Mouse (Mus musculus): Measurements from ENCODE around the gene Dnajc28. TPM values are rescaled to one million over a fixed set of nuclear protein-coding genes. Genes with fewer than 3 reads are reported as not detected.

The Dnajc28 gene
- polyA plus RNA-seq, 1 experiment: 1.6 TPM

DNA sequence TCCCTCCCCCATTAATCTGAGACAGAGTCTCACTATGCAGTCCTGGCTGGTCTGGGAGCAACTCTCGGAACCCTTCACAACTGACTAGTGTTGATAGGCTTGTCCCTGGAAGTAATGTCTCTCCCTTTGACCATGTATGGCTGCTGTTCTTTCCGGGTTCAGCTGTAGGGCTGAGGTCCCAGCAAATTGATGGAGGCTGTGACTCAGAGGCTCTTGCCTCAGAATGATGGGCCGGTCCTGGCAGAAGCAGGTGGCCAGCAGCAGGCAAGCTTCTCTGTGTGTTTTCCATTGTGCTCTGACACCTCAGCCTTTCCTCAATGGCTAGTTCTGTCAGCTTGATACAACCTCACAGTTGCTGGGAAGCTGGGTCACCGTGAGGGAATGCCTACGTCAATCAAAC is 6.3 kb downstream of the Dnajc28 start:
- no peak overlapping the region for H3K4me3 ChIP-seq (ENCODE audit: insufficient read depth, low read length)
- TF ChIP-seq POLR2A (IDR thresholded peaks at IDR 0.05; ENCODE audit: low read depth, low read length): no peak
- no peak for TF ChIP-seq CTCF (IDR thresholded peaks at IDR 0.05; ENCODE audit: borderline replicate concordance, insufficient read depth, low read length)
- no peak overlapping the region for H3K27ac ChIP-seq (ENCODE audit: insufficient read depth, low read length)
- H3K4me1 ChIP-seq (ENCODE audit: control insufficient read depth, insufficient read depth, low read length): no peaks in the 10 kb centered on the region

- H3K4me1 ChIP-seq (ENCODE audit: control insufficient read depth, insufficient read depth, low read length): no peaks in the 10 kb centered on the region
- TF ChIP-seq POLR2A (IDR thresholded peaks at IDR 0.05; ENCODE audit: low read depth, low read length) (no peak), CTCF (IDR thresholded peaks at IDR 0.05; ENCODE audit: borderline replicate concordance, insufficient read depth, low read length) (no peak)
- no peak overlapping the region for H3K27ac ChIP-seq (ENCODE audit: insufficient read depth, low read length)
- no peak overlapping the region for H3K4me3 ChIP-seq (ENCODE audit: insufficient read depth, low read length)
Observed at GRCm38 (mm10) chr16:91611248-91611647, 7.6 kb downstream of the Dnajc28 start.

GRCm38 (mm10) chr16:91609501-91610245 is 9.2 kb downstream of the Dnajc28 start:
- Histone ChIP-seq H3K4me1 (ENCODE audit: control insufficient read depth, insufficient read depth, low read length) (no peaks in the 10 kb centered on the region), H3K4me3 (ENCODE audit: insufficient read depth, low read length) (no peak overlapping the region), H3K27ac (ENCODE audit: insufficient read depth, low read length) (no peak overlapping the region)
- no peak for TF ChIP-seq POLR2A (IDR thresholded peaks at IDR 0.05; ENCODE audit: low read depth, low read length)
- no peak for TF ChIP-seq CTCF (IDR thresholded peaks at IDR 0.05; ENCODE audit: borderline replicate concordance, insufficient read depth, low read length)

- H3K4me3 ChIP-seq (ENCODE audit: insufficient read depth, low read length): no peak overlapping the region
- no peaks in the 10 kb centered on the region for H3K4me1 ChIP-seq (ENCODE audit: control insufficient read depth, insufficient read depth, low read length)
- no peak overlapping the region for H3K27ac ChIP-seq (ENCODE audit: insufficient read depth, low read length)
- no peak for TF ChIP-seq POLR2A (IDR thresholded peaks at IDR 0.05; ENCODE audit: low read depth, low read length)
- TF ChIP-seq CTCF (IDR thresholded peaks at IDR 0.05; ENCODE audit: borderline replicate concordance, insufficient read depth, low read length): no peak
Observed at GRCm38 (mm10) chr16:91606958-91607357, 11.9 kb downstream of the Dnajc28 start.

DNA sequence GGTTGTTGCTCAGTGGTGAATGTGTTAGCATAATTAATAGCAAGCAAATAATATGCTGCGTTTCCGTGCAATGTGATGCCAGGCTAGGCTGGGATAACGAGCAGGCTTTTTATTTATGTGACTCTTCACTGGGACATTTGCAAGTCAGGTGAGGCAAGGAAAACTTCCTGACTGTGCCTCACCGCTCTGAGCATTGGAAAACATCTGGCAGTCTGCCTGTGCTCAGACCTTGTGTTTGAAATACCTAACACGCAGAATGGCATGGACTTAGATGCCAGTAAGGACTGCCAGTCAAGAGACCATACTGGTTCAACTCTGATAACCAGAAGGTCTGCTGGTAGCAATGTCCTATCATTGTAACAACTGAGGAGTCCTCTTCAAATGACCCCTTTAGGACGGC is 13.7 kb downstream of the Dnajc28 start:
- Histone ChIP-seq H3K4me3 (ENCODE audit: insufficient read depth, low read length) (no peak overlapping the region), H3K27ac (ENCODE audit: insufficient read depth, low read length) (no peak overlapping the region), H3K4me1 (ENCODE audit: control insufficient read depth, insufficient read depth, low read length) (no peaks in the 10 kb centered on the region)
- TF ChIP-seq CTCF (IDR thresholded peaks at IDR 0.05; ENCODE audit: borderline replicate concordance, insufficient read depth, low read length) (no peak), POLR2A (IDR thresholded peaks at IDR 0.05; ENCODE audit: low read depth, low read length) (no peak)

DNA sequence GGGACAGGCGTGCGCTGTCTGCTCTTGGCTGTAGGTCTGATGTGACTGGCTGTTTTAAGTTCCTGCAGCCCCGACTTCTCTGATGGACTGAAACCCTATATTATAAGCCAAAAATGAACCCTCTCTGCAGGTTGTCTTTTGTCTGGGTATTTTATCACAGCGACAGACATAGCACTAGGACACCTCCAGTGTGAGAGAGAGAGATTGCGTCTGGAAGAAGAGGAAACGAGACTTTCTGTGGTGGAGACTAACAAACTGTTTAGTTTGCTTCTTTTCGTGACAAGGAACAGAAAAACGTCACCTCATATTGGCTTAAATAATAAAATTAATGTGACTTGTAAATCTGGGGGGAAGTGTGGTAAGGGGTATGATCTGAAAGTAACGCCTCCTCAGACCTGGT is 17.1 kb downstream of the Dnajc28 start:
- no peak overlapping the region for H3K4me3 ChIP-seq (ENCODE audit: insufficient read depth, low read length)
- no peak for TF ChIP-seq POLR2A (IDR thresholded peaks at IDR 0.05; ENCODE audit: low read depth, low read length)
- no peak for TF ChIP-seq CTCF (IDR thresholded peaks at IDR 0.05; ENCODE audit: borderline replicate concordance, insufficient read depth, low read length)
- H3K4me1 ChIP-seq (ENCODE audit: control insufficient read depth, insufficient read depth, low read length): no peaks in the 10 kb centered on the region
- no peak overlapping the region for H3K27ac ChIP-seq (ENCODE audit: insufficient read depth, low read length)

GRCm38 (mm10) chr16:91601081-91601480 is 17.7 kb downstream of the Dnajc28 start:
- TF ChIP-seq CTCF (IDR thresholded peaks at IDR 0.05; ENCODE audit: borderline replicate concordance, insufficient read depth, low read length) (no peak), POLR2A (IDR thresholded peaks at IDR 0.05; ENCODE audit: low read depth, low read length) (no peak)
- Histone ChIP-seq H3K4me3 (ENCODE audit: insufficient read depth, low read length) (no peak overlapping the region), H3K4me1 (ENCODE audit: control insufficient read depth, insufficient read depth, low read length) (no peaks in the 10 kb centered on the region), H3K27ac (ENCODE audit: insufficient read depth, low read length) (no peak overlapping the region)

DNA sequence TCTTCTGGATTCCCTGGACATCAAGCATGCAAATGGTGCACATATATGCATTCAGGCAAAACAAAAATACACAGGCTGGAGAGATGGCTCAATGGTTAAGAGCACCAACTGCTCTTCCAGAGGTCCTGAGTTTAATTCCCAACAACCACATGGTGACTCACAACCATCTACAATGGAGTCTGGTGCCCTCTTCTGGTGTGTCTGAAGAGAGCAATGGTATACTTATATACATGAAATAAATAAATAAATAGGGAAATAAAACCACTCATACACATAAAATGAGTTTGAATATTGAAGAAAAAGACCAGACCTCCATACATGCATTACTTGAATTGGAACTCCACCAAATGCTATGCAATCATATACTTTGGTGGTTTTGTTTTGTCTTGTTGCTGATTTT is 19.6 kb downstream of the Dnajc28 start:
- Histone ChIP-seq H3K4me1 (ENCODE audit: control insufficient read depth, insufficient read depth, low read length) (no peaks in the 10 kb centered on the region), H3K4me3 (ENCODE audit: insufficient read depth, low read length) (no peak overlapping the region), H3K27ac (ENCODE audit: insufficient read depth, low read length) (no peak overlapping the region)
- TF ChIP-seq POLR2A (IDR thresholded peaks at IDR 0.05; ENCODE audit: low read depth, low read length) (no peak), CTCF (IDR thresholded peaks at IDR 0.05; ENCODE audit: borderline replicate concordance, insufficient read depth, low read length) (no peak)

DNA sequence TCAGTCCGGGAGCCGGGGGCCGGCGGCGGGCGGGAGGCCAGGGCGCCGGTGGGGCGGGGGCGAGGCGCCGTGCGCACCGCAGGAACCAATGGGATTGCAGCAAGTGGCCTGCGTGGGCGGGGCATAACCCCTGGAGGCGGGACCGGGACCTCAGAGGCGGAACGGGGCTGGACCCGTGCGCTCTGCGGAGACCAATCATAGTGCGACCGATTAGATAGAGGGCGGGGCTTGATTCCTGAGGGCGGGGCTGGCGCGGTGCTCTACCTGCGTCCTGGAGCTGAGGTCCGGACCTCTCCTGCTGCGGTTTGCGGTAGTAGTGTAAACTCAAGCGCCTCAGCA is 21.2 kb downstream of the Dnajc28 start, which contains the start of gene Tmem50b:
Gene Tmem50b, minus strand, starts transcription at position 129 of the 339 bp plus-strand sequence.
- no peak within 1 kb of the TSS for H3K27ac ChIP-seq (ENCODE audit: insufficient read depth, low read length)
- TF ChIP-seq CTCF (IDR thresholded peaks at IDR 0.05; ENCODE audit: borderline replicate concordance, insufficient read depth, low read length) (no peak), POLR2A (IDR thresholded peaks at IDR 0.05; ENCODE audit: low read depth, low read length) (no peak)
- H3K4me3 ChIP-seq (ENCODE audit: insufficient read depth, low read length): peak within 1 kb of the TSS; percentile 78
- no peaks in the 10 kb centered on the region for H3K4me1 ChIP-seq (ENCODE audit: control insufficient read depth, insufficient read depth, low read length)

- Histone ChIP-seq H3K4me1 (ENCODE audit: control insufficient read depth, insufficient read depth, low read length) (no peaks in the 10 kb centered on the region), H3K4me3 (ENCODE audit: insufficient read depth, low read length) (peak overlapping the region; percentile 78), H3K27ac (ENCODE audit: insufficient read depth, low read length) (no peak overlapping the region)
- no peak for TF ChIP-seq CTCF (IDR thresholded peaks at IDR 0.05; ENCODE audit: borderline replicate concordance, insufficient read depth, low read length)
- peak; percentile 73 for TF ChIP-seq POLR2A (IDR thresholded peaks at IDR 0.05; ENCODE audit: low read depth, low read length)
Observed at GRCm38 (mm10) chr16:91596779-91597671, 21.8 kb downstream of the Dnajc28 start.

All from embryonic fibroblast, embryonic 13.5 days (primary cell).